Mouse (Mus musculus): ENCODE results near the gene Spaca5. TPM values are rescaled to one million over a fixed set of nuclear protein-coding genes. Genes with fewer than 3 reads are reported as not detected.

Gene Spaca5
- not detected for polyA plus RNA-seq (2017; shearing (Covaris generic))

GRCm38 (mm10) chrX:21068106-21068505, at the start of gene Spaca5:
TSS of gene Spaca5 (plus strand) at chrX:21068406.

GRCm38 (mm10) chrX:21061866-21062543, 6.2 kb upstream of the Spaca5 start, which contains the start of gene Zfp182:
TSS of gene Zfp182 (minus strand) at chrX:21062316.

GRCm38 (mm10) chrX:21088983-21089866, 21.0 kb downstream of the Spaca5 start, which contains the start of gene Zfp300:
TSS of gene Zfp300 (minus strand) at chrX:21089527.

GRCm38 (mm10) chrX:21115520-21115919, 47.3 kb downstream of the Spaca5 start, which contains the start of gene Ssxa1:
TSS of gene Ssxa1 (plus strand) at chrX:21115820.

Other genes starting within 250 kb of the Spaca5 start
- not detected for gene Timp1, start 198.2 kb upstream of the Spaca5 start, polyA plus RNA-seq (2017; shearing (Covaris generic))
- 0.05 TPM for gene Syn1, start 147.4 kb upstream of the Spaca5 start, polyA plus RNA-seq (2017; shearing (Covaris generic))
- 5.4 TPM for gene Cfp, start 136.9 kb upstream of the Spaca5 start, polyA plus RNA-seq (2017; shearing (Covaris generic))
- gene Elk1, start 117.8 kb upstream of the Spaca5 start, polyA plus RNA-seq (2017; shearing (Covaris generic)): 10.2 TPM
- 41.4 TPM for gene Uxt, start 106.4 kb upstream of the Spaca5 start, polyA plus RNA-seq (2017; shearing (Covaris generic))
- 14.0 TPM for gene Zfp182, start 6.1 kb upstream of the Spaca5 start, polyA plus RNA-seq (2017; shearing (Covaris generic))
- gene Zfp300, start 21.1 kb downstream of the Spaca5 start, polyA plus RNA-seq (2017; shearing (Covaris generic)): 1.7 TPM
- gene Ssxa1, start 47.4 kb downstream of the Spaca5 start, polyA plus RNA-seq (2017; shearing (Covaris generic)): not detected
- gene Gm21876, start 107.2 kb downstream of the Spaca5 start, polyA plus RNA-seq (2017; shearing (Covaris generic)): not detected

Data from CD4-positive, CD25-positive, alpha-beta regulatory T cell (primary cell).